Mouse (Mus musculus): ENCODE measurements around the gene Cyp39a1. TPM values are rescaled to one million over a fixed set of nuclear protein-coding genes. Genes with fewer than 3 reads are reported as not detected.

Cyp39a1 gene
- total RNA-seq, 2 experiments from 2014 or later, result 0.77 to 1.0 TPM

- DNase-seq (ENCODE audit: low spot score in 2 of 2), result no peak
Measured at GRCm38 (mm10) chr17:43677317-43677716, 10.1 kb downstream of the Cyp39a1 start.

DNA sequence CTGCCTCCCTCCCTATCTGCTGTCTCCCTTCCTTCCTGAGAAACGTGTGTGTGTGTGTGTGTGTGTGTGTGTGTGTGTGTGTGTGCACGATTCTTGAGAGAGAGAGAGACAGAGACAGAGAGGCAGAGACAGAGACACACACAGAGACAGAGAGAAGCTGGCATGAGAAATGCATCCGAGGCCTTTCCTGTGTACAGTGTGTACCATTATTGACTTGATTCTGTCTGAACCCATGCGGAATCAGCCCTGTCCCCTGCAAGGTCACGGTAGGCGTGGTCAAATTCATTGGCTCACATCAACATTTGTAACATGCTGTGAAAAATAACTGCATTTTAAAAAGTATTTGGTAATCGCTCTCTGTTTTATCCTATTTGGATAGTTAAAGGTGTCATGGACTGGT, 16.9 kb downstream of the Cyp39a1 start:
- no peak for DNase-seq (ENCODE audit: low spot score in 2 of 2)

GRCm38 (mm10) chr17:43684638-43685037, 17.4 kb downstream of the Cyp39a1 start:
- DNase-seq (ENCODE audit: low spot score in 2 of 2), result no peak

DNA sequence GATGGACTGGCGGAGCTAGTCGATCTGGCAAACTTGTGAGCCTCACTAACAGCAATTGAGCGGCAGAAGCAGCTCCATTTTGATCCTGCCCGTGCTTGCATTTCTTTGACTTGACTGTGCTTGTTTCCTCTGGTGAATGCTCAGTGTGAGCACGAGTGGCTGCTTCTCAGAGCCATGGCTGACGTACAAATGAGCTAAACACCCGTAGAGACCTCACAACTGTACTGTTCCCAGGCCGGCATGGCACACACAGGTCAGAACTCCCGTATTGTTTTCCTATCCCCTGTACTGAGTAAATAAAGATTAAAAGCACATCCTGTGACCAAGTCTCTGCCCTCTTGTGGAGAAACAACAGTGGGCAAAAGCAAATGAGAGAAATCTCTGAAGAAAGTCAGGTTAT, 22.4 kb downstream of the Cyp39a1 start:
- DNase-seq (ENCODE audit: low spot score in 2 of 2), result no peak

DNA sequence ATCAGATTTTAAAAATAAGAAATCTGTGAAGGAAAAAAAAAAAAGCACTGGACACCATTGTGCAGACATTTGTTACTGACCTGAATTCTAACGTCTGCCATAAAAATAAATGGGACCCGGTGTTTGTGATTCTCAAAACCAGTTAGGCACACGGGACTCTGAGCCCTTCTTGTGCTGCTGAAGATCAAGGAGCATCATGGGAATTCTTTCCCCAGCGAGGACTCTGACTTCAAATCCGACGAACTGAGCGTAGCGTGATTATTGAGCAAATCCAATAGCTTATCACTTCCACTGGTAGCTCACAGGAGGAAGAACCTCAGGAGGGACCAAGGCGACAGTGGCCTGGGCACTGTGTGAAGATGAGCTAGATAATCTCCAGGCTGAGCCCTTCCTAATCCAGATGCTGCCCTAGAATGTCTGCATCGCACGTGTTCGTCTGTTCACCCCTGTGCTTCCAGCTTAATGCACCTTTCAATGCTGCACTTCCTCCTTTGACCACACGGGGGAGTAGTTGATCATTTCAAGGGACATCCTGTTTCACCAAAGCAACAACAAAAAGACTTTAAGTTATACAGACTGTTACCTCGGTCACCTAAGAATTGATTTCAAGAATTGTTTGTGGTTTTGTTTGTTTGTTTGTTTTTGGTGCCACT, 31.9 kb downstream of the Cyp39a1 start:
- DNase-seq (ENCODE audit: low spot score in 2 of 2), result peak; percentile 50 to 84

DNA sequence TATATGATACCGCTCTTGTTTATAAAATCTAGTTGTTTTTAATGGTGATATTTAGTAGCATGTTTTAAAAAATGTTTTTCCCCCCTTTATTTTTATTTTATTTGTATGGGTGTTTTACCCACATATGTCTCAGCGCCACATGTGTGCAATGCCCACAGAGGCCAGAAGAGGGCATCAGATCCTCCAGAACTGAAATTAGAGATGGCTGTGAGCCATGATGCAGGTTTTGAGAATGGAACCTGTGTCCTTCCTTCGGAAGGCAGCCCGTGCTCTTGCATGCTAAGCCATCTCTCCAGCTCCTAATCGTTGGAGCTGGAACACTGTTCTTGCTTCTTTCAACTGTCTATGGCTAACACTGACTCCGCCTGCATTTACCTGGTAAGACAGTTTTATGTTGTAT, 33.8 kb downstream of the Cyp39a1 start:
- peak in 1 of 2 experiments; percentile 64 for DNase-seq (ENCODE audit: low spot score in 2 of 2)

DNA sequence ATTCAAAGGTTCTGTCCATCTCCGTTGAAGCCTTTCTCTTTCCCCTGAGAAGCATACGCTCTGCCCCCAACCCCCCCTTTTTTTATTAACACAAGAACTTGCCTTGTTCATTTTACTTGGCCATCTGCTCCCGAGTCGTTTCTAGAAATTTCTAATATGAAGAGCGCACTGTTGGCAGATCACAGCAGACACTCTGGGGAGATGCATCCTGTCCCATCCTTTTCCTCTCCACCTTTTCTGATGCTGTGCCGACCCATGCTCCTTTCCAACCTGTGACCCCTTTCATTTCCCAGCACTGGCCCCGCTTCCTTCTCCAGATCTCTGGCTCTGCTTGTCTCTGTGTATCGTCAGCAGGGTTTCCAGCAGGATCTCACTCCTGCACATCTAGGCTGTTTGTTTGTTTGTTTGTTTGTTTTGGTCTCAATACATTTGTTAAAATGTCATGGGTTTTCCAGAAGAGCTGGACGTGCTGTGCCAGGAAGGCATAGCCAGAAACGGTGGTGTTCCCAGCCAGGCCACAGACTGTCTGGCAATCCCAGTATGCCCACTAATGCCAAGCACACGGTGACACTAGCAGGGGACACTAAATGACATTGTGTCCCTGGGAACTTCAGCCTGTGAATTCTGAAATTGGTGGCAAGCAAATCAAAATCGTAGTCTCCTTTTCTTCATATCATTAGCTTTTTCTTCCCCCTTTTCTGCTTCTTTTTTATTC, 37.1 kb downstream of the Cyp39a1 start:
- DNase-seq (ENCODE audit: low spot score in 2 of 2), result no peak

GRCm38 (mm10) chr17:43706749-43707148, 39.5 kb downstream of the Cyp39a1 start:
- no peak for DNase-seq (ENCODE audit: low spot score in 2 of 2)

DNA sequence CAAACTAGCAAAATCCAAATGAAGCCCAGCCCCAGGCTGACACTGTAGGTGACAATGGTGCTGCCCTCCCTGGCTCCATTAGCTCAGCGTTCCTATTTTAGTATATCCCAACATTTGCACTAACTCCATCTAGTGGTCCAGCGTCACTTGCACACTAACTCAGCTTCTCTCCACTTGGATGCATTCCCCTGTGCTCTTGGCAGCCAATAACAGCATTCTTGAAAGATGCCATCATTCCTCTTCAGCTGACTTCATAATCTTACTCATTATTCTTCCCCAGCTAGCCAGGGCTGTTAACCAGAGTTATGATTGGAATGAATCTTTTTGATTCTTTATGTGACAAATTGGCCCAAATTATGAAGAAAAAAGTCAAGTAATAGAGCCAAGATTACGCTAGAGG, 40.0 kb downstream of the Cyp39a1 start:
- no peak for DNase-seq (ENCODE audit: low spot score in 2 of 2)

- DNase-seq (ENCODE audit: low spot score in 2 of 2), result no peak
Measured at GRCm38 (mm10) chr17:43711557-43712352, 44.5 kb downstream of the Cyp39a1 start.

GRCm38 (mm10) chr17:43714191-43714590, 47.0 kb downstream of the Cyp39a1 start:
- DNase-seq (ENCODE audit: low spot score in 2 of 2), result no peak

DNA sequence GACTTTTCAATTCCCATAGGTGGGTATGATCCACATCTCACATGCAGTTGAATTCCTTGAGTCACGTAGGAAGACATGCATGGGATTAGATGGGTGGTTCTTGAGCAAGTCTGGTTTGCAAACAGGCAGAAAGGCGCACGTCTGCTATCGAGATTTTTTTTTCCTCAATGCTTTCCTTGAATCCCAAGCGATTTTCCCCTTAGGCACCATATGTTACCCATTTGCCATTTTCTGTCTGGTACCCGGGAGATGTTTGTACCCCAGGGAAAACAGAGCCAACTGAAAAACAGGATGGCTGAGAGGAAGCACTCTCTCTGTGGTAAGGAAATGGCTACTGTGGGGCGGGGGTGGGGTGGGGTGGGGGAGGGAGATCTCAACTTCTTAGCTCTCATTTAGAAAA, 49.4 kb downstream of the Cyp39a1 start:
- peak in 1 of 2 experiments; percentile 13 for DNase-seq (ENCODE audit: low spot score in 2 of 2)

DNA sequence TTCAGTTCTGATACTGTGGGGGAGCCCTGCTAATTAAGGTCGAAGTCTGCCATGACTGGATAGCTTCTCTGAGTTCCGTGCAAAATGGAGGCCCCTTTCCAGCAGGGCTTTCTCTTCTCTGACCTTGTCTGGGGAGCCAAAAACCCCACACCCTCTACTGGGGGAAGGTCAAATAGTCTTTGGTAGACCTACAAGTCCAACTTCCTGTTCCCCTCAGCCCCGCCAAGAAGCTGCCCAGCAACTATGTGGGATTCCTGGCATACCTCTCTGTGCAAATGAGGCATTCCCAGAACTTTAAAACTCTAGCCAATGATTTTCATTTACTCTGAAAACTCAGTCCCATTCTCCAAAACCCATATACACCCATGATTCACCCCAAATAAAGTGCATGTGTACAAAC, 52.2 kb downstream of the Cyp39a1 start:
- no peak for DNase-seq (ENCODE audit: low spot score in 2 of 2)

- DNase-seq (ENCODE audit: low spot score in 2 of 2), result no peak
Measured at GRCm38 (mm10) chr17:43724480-43724879, 57.3 kb downstream of the Cyp39a1 start.

DNA sequence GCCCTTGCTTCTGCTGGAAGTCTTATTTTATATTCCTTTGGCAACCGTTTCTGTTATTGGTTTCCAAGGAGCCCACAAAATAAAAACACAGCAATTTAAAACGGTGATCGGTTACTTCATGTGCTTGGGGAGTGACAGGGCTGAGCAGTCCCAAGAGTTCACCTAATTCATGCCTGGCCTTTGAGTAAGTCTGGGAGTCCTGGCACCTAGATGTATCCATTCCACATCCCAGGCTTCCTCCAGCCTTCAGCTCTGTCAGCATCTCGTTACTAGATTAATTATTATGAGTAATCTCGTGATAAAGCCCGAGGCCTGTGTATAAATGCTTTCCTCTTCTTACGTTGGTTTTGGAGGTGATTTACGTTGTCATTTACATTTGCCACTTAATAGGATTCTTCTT, 64.1 kb downstream of the Cyp39a1 start:
- no peak for DNase-seq (ENCODE audit: low spot score in 2 of 2)

- DNase-seq (ENCODE audit: low spot score in 2 of 2), result no peak
Measured at GRCm38 (mm10) chr17:43731976-43732375, 64.8 kb downstream of the Cyp39a1 start.

DNA sequence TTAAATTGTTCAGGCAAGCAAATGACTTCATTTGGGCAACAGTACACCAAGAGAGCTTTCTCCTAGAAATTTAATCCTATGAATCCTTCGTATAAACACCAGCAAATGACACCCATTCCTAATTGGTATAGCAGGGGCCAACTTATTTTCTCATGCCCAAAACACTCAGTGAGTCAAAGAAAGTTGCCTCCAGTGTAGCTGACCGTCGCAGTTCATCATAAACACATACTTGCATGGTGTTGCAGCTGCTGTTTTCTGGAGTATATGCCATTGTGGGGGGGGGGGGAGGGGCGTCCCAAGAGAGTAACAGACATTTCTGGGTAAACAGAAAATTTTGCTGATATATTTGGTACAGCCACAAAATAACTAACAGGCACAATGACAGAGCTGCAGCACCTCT, 67.0 kb downstream of the Cyp39a1 start:
- no peak for DNase-seq (ENCODE audit: low spot score in 2 of 2)

- no peak for DNase-seq (ENCODE audit: low spot score in 2 of 2)
Measured at GRCm38 (mm10) chr17:43743933-43744332, 76.7 kb downstream of the Cyp39a1 start.

DNA sequence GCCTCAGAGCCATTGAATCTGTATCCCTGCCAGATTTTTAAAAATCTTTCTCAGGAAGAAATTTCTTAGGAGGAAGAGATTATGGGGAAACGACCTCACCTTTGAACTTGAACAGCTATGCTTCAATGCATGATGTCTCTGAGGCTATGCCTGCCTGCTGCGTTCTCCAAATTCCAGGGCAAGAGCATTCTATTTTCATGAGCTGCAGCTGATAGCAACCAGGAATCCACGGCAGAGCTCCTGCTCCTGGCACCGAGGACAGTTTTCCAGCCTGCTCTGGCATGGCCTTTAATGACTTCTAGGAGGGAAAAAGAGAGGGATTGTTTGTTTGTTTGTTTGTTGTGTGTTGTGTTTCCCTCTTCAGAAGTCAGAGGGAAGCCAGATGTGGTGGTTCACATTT, 77.2 kb downstream of the Cyp39a1 start:
- DNase-seq (ENCODE audit: low spot score in 2 of 2), result no peak

DNA sequence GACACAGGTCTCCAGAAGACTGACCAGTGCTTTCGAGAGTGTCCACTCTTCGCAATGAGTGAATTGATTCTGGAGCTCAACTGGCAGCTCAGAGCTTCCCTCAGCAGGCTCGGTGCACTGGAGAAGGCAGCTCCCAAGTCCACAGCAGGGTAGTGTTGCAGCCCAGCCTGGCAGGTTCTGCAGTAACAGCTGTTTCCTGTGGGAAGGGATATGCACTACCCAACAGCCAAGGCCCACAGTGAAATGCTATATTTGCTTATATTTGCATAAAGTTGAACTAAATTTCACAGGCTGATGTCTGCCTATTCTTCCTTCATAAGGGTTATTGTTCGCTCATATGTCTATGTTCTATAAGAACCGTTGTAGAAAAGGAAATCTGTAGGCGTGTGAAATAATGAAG, 83.9 kb downstream of the Cyp39a1 start:
- DNase-seq (ENCODE audit: low spot score in 2 of 2), result no peak

DNA sequence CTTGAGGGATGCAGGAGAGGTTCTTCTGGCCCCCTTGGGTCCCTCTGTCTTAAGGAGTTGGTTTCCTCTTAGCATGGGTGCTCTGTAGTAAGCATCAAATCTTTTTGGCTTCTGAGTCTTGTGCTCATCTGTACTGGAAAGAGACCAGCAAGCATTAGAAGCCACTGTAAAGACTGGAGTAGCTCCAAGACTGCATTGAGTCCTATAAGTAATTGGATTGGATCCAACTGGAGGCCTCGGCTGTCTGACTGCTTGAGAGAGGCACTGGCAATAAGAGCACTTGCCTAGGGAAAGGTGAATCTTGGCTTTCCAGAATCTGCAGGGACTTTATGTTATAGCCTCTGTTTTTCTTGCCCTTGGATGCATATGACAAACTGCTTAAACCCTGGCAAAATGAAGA, 85.6 kb downstream of the Cyp39a1 start:
- no peak for DNase-seq (ENCODE audit: low spot score in 2 of 2)

- DNase-seq (ENCODE audit: low spot score in 2 of 2), result no peak
Measured at GRCm38 (mm10) chr17:43754687-43755086, 87.5 kb downstream of the Cyp39a1 start.

All from layer of hippocampus, adult 18-20 months (tissue).